Mouse (Mus musculus) adrenal gland, postnatal 14 days (tissue): ENCODE results near the gene Grk1. TPM values are rescaled to one million over a fixed set of nuclear protein-coding genes. Genes with fewer than 3 reads are reported as not detected.

ENCODE experiments used
- total RNA-seq: library from RNA; stranded (reverse); gene quantifications from 2 replicates; pipeline ENCODE4 v1.2.3, GENCODE M21; 2021

The Grk1 gene
- total RNA-seq, 1 experiment from 2014 or later: not detected

Other genes with a start within 250 kb of the Grk1 start
- gene Lamp1, start 245.9 kb upstream of the Grk1 start, total RNA-seq: 348 and 368 TPM in 2 replicates
- 7.9 and 9.2 TPM in 2 replicates for gene Grtp1, start 204.5 kb upstream of the Grk1 start, total RNA-seq
- gene Adprhl1, start 150.9 kb upstream of the Grk1 start, total RNA-seq: 0.52 and 0.56 TPM in 2 replicates
- 23.1 and 24.8 TPM in 2 replicates for gene Dcun1d2, start 117.0 kb upstream of the Grk1 start, total RNA-seq
- 21.5 and 23.7 TPM in 2 replicates for gene Tmco3, start 116.9 kb upstream of the Grk1 start, total RNA-seq
- 72.4 and 74.4 TPM in 2 replicates for gene Tfdp1, start 66.3 kb upstream of the Grk1 start, total RNA-seq
- not detected in 2 replicates for gene Atp4b, start 8.3 kb upstream of the Grk1 start, total RNA-seq
- gene Tmem255b, start 30.1 kb downstream of the Grk1 start, total RNA-seq: 3.1 and 3.6 TPM in 2 replicates
- 76.0 and 81.6 TPM in 2 replicates for gene Gas6, start 89.4 kb downstream of the Grk1 start, total RNA-seq
- gene 1700029H14Rik, start 157.4 kb downstream of the Grk1 start, total RNA-seq: not detected in 2 replicates